Mouse (Mus musculus): ENCODE measurements around the gene Tymp.

Gene Tymp

DNA sequence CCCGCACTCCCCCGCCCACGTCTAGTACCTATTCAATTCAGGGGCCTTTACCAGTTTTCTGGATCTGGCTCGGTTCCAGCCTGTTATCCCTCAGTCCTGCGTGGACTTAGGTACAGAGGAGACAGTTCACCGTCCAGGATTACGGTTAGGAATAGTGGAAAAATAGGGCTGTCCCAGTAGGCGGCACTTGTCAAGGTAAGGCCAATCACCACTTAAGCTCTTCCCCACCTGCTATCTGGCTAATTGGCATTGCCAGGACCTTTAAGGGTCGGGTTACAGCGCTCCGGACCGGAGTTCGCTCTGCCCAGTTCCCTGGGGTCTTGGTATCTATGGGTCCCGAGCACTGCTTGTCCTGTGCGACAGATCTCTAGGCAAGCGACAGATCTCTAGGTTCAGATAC, at the start of gene Tymp:
Gene Tymp, minus strand, starts transcription at position 83 of the 400 bp plus-strand sequence.
- DNase-seq (ENCODE audit: low read depth, low spot score) = no peak

DNA sequence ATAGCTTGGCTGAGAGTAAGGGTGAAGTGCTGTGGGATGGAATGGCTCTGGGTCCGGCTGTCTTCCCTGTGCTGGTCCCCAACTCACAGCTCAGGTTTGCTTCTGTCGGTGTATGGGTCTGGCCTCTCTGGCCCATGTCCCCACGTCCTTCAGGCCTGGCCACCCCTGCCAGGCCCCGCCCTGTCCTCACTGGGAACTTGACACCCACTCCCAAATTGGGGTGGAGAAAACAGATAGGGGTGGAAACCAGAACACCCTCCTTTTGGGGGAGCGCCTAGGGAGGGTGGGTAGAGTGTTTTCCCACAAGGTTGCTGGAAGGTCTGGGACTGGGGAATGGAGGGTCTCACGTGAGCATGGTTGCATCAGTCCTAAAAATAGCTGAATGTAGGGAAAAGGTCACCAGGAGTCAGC, 48.9 kb upstream of the Tymp start, which contains the start of gene Cpt1b:
Gene Cpt1b, minus strand, starts transcription at position 153 of the 411 bp plus-strand sequence.
- peak; percentile 89 for DNase-seq (ENCODE audit: low read depth, low spot score)

GRCm38 (mm10) chr15:89424621-89425020, 47.8 kb upstream of the Tymp start:
- DNase-seq (ENCODE audit: low read depth, low spot score) = no peak

DNA sequence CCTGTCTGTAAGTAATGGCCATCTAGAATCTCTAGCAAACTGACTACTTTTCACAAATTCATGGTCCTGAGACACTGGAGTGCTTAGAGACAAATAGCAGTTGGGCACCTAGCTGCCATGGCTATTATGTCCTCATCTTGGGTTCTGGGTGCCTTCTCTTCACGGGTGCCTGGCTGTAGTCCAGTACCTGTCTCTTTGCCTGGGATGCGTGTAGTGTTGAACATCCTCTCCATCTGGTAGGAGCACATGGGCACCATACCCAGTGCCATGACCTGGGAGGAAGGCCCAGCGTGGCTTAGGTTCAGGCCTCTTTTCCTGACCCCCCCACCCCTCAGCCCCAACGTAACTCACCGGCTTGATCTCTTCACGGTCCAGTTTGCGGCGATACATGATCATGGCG, 45.1 kb upstream of the Tymp start:
- no peak for DNase-seq (ENCODE audit: low read depth, low spot score)

GRCm38 (mm10) chr15:89415282-89415681, 38.4 kb upstream of the Tymp start:
- peak; percentile 55 for DNase-seq (ENCODE audit: low read depth, low spot score)

- no peak for DNase-seq (ENCODE audit: low read depth, low spot score)
Measured at GRCm38 (mm10) chr15:89410118-89410517, 33.3 kb upstream of the Tymp start, which contains the start of gene Syce3. Syce3 (minus strand) TSS chr15:89410503.

- DNase-seq (ENCODE audit: low read depth, low spot score) = no peak
Measured at GRCm38 (mm10) chr15:89406691-89407090, 29.9 kb upstream of the Tymp start.

DNA sequence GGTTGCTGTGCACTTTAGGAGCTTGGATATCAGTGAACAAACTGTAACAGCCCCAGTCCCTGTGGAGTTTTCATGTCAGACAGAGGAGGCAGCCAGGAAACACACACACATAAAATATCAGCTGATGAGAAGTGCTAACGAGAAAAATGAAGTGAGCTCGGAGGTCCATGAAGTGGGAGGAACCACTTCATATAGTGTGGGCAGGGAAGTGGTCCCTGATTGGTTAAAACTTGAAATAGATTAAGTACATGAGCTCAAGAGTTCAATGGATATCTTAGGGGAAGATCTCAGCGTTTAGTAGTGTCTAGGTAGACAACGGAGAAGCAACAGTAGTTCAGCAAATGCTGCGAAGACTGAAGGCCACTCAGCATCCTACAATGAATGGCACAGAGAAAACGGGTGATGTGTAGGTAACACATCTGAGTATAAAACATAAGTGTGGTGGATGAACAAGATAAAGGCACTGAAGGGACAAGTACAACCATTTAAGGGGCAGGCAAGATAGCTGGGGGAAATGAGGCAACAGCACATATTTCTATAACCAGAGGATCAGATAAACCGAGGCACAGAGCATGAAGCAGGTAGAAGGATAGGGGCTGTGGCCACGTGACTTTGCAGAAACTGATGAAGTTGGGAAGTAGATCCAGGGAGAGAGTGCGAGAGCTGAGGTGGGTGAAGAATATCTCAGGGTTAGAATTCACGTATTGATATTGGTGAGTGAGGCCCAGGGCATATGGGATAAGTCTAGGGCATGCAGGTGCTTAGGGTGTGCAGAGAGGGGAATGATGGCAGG, 28.2 kb upstream of the Tymp start:
- no peak for DNase-seq (ENCODE audit: low read depth, low spot score)

DNA sequence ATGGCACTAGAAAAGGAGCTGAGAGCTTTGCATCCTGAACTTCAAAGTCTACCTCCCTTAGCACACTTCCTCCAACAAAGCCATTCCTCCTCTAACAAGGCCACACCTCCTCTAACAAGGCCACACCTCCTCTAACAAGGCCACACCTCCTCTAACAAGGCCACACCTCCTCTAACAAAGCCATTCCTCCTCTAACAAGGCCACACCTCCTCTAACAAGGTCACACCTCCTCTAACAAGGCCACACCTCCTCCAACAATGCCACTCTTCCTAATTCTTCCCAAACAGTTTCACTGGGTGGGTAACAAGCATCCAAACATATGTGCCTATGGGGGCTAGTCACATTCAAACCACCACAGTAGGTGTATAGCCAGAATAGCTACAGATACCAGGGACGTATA, 25.6 kb upstream of the Tymp start:
- DNase-seq (ENCODE audit: low read depth, low spot score) = no peak

DNA sequence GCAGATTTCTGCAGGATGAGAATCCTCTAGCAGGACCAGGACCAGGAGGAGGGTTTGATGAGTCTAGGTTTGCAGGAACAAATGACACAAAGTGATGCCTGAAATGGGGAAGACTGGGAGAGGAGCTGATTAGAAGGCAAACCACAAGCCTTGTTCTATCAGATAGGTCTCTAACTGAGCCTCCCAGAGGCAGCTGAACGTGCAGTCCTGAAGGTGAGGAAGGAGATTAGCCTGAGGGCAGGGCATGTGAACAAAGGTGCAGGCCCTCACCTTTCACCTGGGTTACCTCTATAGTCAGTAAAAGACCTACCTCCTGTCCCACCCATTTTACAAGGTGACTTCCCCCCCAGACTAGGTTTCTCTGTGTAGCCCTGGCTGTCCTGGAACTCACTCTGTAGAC, 22.9 kb upstream of the Tymp start:
- DNase-seq (ENCODE audit: low read depth, low spot score) = no peak

- DNase-seq (ENCODE audit: low read depth, low spot score) = no peak
Measured at GRCm38 (mm10) chr15:89398146-89398545, 21.3 kb upstream of the Tymp start.

DNA sequence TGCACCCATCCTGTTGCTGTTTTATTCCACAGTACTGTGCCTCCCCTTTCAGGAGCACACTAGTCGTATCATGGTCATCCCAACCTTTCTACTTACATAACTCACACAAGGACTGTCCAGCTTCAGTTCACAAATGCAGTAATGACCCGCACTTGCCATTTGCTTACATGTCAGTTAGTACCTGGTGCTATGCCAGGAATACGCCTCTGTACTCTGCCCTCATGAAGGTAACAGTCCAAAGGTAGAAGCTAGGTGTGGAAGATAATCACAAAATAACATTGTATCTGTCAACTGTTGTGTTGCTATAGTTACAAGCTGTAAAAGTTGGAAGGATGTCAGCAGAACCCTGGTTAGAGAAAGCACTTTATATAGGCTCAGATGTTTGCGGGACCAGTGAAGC, 20.0 kb upstream of the Tymp start:
- no peak for DNase-seq (ENCODE audit: low read depth, low spot score)

DNA sequence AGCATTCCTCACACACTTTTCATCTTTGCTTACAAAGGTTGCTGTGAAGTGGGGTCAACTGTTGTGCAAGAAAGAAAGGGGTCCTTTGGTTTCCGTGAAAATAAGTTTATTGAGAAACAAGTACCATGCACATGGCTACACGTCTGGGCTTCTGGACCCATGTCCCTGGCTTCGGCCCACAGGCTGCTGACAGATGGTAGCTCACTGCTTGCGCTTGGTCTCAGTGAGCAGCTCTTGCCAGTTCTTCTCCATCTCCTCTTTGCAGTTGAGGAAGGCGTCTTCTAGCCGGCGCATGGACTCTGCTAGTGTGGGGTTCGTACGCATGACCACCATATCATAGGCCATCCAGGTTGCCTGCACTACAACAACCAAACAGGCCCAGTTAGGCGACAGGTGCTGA, 13.2 kb upstream of the Tymp start:
- no peak for DNase-seq (ENCODE audit: low read depth, low spot score)

GRCm38 (mm10) chr15:89387127-89387526, 10.3 kb upstream of the Tymp start:
- no peak for DNase-seq (ENCODE audit: low read depth, low spot score)

DNA sequence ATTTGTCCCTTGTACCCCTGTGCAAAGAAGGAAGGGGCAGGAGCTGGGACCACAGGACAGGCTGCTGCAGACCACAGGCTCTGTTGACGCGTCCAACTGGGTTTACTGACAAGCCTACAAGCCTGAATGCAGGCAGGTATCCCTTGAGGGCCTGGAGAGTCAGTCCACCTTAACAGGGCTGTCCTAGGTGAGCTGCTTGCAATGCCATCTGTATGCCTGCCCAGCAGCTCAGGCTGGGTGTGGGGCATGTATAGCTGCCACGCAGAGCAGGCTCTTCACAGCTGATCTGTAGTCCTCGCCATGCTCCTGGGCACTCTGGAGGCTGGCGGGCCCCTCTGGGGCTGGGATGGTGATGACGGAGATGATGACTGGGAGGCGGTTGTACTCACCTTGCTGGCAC, 7.8 kb upstream of the Tymp start, which contains the start of gene Klhdc7b:
Gene Klhdc7b, plus strand, starts transcription at position 301 of the 400 bp plus-strand sequence.
- no peak for DNase-seq (ENCODE audit: low read depth, low spot score)

GRCm38 (mm10) chr15:89379429-89379828, 2.6 kb upstream of the Tymp start:
- DNase-seq (ENCODE audit: low read depth, low spot score) = no peak

- DNase-seq (ENCODE audit: low read depth, low spot score) = no peak
Measured at GRCm38 (mm10) chr15:89378831-89379401, 2.1 kb upstream of the Tymp start, which contains the start of gene Odf3b. Odf3b (minus strand) TSS chr15:89379282.

DNA sequence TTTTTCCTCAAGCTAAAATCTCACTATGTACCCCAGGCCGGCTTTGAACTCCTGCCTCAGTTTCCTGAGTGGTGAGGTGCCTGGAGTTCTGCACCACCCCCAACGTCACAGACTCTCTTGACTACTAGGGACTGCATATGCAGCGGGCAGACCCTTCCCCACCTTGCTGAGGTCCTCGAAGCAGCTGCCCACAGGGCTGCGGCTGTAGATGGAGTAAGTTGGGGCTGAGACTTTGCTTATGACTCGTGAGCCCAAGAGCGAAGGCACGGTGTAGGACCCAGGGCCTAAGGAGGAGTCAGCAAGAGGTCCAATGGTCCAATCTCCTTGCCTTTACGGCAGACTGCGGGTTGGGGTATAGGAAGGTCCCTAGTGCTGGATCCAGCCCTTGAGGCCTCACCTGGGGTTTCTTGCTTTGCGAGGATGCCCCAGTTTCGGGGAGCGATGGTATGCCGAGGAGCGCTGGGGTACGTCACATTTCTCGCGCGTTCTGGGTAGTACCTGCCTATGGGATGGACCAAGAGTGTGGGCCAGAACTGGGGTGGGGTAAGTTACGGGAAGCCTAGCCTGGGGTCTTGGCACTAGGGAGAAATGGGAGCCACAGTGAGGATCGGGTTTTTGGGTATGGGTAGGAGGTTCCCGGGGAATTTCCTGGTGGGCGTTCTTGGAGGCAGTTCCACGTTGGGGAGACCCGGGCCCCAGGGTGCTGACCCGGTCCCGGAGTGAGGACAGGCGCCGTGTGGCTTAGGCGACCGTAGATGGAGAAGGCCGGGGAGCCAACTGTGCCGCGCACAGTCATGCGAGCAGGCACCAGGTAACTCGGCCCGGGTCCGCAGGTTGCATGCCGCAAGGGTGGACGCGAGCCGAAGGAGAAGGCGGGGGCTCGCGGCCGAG, 1.3 kb upstream of the Tymp start:
- DNase-seq (ENCODE audit: low read depth, low spot score) = no peak

GRCm38 (mm10) chr15:89377362-89377761, 523 bp upstream of the Tymp start:
- no peak for DNase-seq (ENCODE audit: low read depth, low spot score)

DNA sequence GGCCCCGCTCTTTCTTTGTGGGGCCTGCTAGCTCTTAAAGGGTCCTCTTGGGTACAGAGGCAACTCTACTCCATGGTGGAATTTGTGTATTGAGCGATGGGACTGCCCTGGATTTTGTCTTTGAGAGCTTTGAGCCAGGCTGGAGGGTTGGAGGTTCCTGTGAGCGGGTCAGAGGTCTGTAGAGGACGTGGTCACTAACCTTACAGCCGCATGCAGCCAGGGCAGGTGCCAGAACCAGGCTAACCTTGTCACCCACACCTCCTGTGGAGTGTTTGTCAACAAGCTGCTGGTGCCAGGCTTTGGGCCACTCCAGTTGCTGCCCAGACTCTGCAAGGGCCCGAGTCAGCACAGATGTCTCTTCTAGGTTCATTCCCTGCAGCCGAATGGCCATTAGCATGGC, 799 bp downstream of the Tymp start:
- no peak for DNase-seq (ENCODE audit: low read depth, low spot score)

DNA sequence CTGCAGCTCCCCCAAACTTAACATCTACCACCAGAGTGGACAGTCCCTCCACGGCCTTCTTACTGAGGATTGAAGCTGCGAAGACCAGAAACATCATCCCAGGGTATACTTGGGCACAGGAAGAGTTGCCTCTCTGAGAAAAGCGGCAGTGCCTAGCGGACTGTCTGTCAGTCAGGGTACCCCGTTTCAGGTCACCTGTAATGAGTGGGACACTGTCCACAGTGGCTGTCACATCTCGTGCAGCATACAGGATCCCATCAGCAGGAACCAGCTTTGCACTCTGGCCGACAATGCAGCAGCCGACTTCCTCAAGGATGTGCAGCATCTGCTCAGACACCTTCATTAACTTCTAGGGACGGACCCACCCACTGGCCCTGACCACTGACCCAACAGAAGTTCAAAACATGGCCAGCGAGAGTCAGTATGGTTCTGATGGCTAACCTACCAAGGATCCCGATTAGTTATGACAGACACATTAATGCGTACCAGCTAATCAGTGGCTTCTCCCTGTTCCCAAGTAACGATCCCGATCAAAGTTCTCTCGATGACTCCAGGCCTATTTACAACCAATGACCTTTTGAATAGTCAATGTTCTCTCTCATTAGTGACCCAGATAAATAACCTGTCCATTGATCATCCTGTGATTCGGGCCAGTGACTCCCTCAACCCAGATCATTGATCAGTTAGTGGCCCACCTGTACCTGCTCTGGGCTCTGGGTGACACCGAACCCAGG, 1.9 kb downstream of the Tymp start:
- no peak for DNase-seq (ENCODE audit: low read depth, low spot score)

Measured in skeletal muscle tissue, adult 2 months (tissue).